Mouse (Mus musculus): Measurements from ENCODE around the gene Tor4a. TPM values are rescaled to one million over a fixed set of nuclear protein-coding genes. Genes with fewer than 3 reads are reported as not detected.

The Tor4a gene
- polyA plus RNA-seq, 1 experiment from 2014 or later: 1.1 TPM

GRCm38 (mm10) chr2:25180478-25180903 lies 16.2 kb downstream of the Tor4a start, which contains the start of gene Nrarp:
Gene Nrarp, plus strand, starts transcription at chr2:25180758.
- H3K4me1 ChIP-seq (ENCODE audit: control insufficient read depth, insufficient read depth, low read length): peaks cover 70% of the 10 kb centered on the region

GRCm38 (mm10) chr2:25179566-25180217 lies 17.0 kb downstream of the Tor4a start:
- Histone ChIP-seq H3K9ac (replicated peaks; ENCODE audit: low read length) (peak overlapping the region; percentile 46; the same call in 1 of the 2 replicates), H3K4me1 (ENCODE audit: control insufficient read depth, insufficient read depth, low read length) (peaks cover 64% of the 10 kb centered on the region), H3K4me2 (ENCODE audit: low read length) (peak overlapping the region; percentile 80), H3K27me3 (ENCODE audit: control insufficient read depth, insufficient read depth, low read length) (no peaks in the 10 kb centered on the region), H3K9me3 (ENCODE audit: control insufficient read depth, low read length) (no peaks in the 10 kb centered on the region), H3K4me3 (replicated peaks; ENCODE audit: low read depth, low read length) (peak overlapping the region; percentile 72), H3K36me3 (ENCODE audit: control insufficient read depth, insufficient read depth, low read length) (no peaks in the 10 kb centered on the region), H3K27ac (replicated peaks; ENCODE audit: low read depth, low read length) (peak overlapping the region; percentile 55)
- ATAC-seq (ENCODE audit: low FRiP score, low TSS enrichment) (no peak), DNase-seq (no peak)
- WGBS: 31% methylated on average over 15 of the region's 15 CpGs

More at GRCm38 (mm10) chr2:25180478-25180903, 16.2 kb downstream of the Tor4a start, which contains the start of gene Nrarp:
- DNase-seq (peak; percentile 96), ATAC-seq (ENCODE audit: low FRiP score, low TSS enrichment) (peak; percentile 90)
- Histone ChIP-seq H3K9me3 (ENCODE audit: control insufficient read depth, low read length) (no peaks in the 10 kb centered on the region), H3K4me2 (ENCODE audit: low read length) (peak within 1 kb of the TSS; percentile 80), H3K4me3 (replicated peaks; ENCODE audit: low read depth, low read length) (peak within 1 kb of the TSS; percentile 72), H3K36me3 (ENCODE audit: control insufficient read depth, insufficient read depth, low read length) (no peaks in the 10 kb centered on the region), H3K9ac (replicated peaks; ENCODE audit: low read length) (peak within 1 kb of the TSS; percentile 60), H3K27ac (replicated peaks; ENCODE audit: low read depth, low read length) (peak within 1 kb of the TSS; percentile 83), H3K27me3 (ENCODE audit: control insufficient read depth, insufficient read depth, low read length) (no peaks in the 10 kb centered on the region)
- WGBS: 0% methylated on average over 35 of the region's 35 CpGs

GRCm38 (mm10) chr2:25178285-25178972 lies 18.3 kb downstream of the Tor4a start:
- Histone ChIP-seq H3K27ac (replicated peaks; ENCODE audit: low read depth, low read length) (peak overlapping the region; percentile 77), H3K9ac (replicated peaks; ENCODE audit: low read length) (0 out of 2 replicates have a peak overlapping the region, but pooled peaks have one; percentile 23), H3K4me2 (ENCODE audit: low read length) (peak overlapping the region; percentile 43), H3K9me3 (ENCODE audit: control insufficient read depth, low read length) (no peaks in the 10 kb centered on the region), H3K4me3 (replicated peaks; ENCODE audit: low read depth, low read length) (no peak overlapping the region), H3K27me3 (ENCODE audit: control insufficient read depth, insufficient read depth, low read length) (no peaks in the 10 kb centered on the region), H3K36me3 (ENCODE audit: control insufficient read depth, insufficient read depth, low read length) (no peaks in the 10 kb centered on the region), H3K4me1 (ENCODE audit: control insufficient read depth, insufficient read depth, low read length) (peaks cover 56% of the 10 kb centered on the region)
- 12% methylated on average over 10 of the region's 10 CpGs for WGBS
- ATAC-seq (ENCODE audit: low FRiP score, low TSS enrichment): no peak
- peak; percentile 59 for DNase-seq

DNA sequence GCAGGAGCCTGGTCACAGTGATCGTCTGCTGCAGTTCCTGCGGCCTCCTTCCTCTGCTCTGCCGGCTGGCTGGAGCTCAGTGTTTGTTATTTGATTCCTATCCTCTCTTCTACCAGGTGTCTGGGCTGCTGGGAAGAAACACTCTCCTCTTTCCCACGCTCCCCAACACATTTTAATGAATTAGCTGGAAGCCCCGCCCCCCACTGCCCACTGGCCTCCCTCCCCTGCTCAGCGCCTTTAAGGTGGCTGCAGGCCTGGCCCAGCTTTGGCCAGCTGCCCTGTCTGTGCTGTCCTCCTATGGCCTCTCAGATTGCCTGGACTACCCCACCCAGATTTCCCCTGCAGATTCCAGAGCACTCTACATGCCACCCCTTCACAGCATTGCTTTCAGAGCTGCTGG lies 19.0 kb downstream of the Tor4a start:
- Histone ChIP-seq H3K36me3 (ENCODE audit: control insufficient read depth, insufficient read depth, low read length) (no peaks in the 10 kb centered on the region), H3K9me3 (ENCODE audit: control insufficient read depth, low read length) (no peaks in the 10 kb centered on the region), H3K27me3 (ENCODE audit: control insufficient read depth, insufficient read depth, low read length) (no peaks in the 10 kb centered on the region), H3K27ac (replicated peaks; ENCODE audit: low read depth, low read length) (peak overlapping the region; percentile 77), H3K4me1 (ENCODE audit: control insufficient read depth, insufficient read depth, low read length) (peaks cover 51% of the 10 kb centered on the region), H3K9ac (replicated peaks; ENCODE audit: low read length) (peak overlapping the region; percentile 23; the same call in 1 of the 2 replicates), H3K4me2 (ENCODE audit: low read length) (peak overlapping the region; percentile 43), H3K4me3 (replicated peaks; ENCODE audit: low read depth, low read length) (no peak overlapping the region)
- ATAC-seq (ENCODE audit: low FRiP score, low TSS enrichment) (peak; percentile 27; the same call in 1 of the 2 replicates), DNase-seq (peak; percentile 79)
- WGBS: 0% methylated on average over 6 of the region's 6 CpGs

DNA sequence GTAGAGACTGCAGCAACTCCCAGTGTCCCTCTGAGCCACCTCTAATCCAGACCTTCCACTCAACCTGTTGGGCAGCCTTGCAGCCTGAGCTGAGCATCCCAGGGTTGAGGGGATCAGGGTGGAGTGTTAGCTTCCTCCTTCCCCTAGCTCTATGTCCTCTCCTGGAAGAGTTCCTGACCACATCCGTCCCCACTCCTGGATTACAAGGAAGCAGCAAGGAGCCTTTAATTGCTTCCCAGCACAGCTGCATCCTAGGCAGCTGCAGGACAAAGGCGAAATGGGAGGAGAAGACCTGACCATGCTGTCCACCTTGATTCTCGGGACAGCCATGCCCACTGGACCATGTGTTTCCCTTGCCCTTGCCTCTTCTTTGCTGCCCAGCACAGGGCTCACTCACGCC lies 19.6 kb downstream of the Tor4a start:
- Histone ChIP-seq H3K4me1 (ENCODE audit: control insufficient read depth, insufficient read depth, low read length) (peaks cover 47% of the 10 kb centered on the region), H3K4me2 (ENCODE audit: low read length) (peak overlapping the region; percentile 43), H3K9ac (replicated peaks; ENCODE audit: low read length) (0 out of 2 replicates have a peak overlapping the region, but pooled peaks have one; percentile 23), H3K27me3 (ENCODE audit: control insufficient read depth, insufficient read depth, low read length) (no peaks in the 10 kb centered on the region), H3K27ac (replicated peaks; ENCODE audit: low read depth, low read length) (peak overlapping the region; percentile 77), H3K4me3 (replicated peaks; ENCODE audit: low read depth, low read length) (no peak overlapping the region), H3K9me3 (ENCODE audit: control insufficient read depth, low read length) (no peaks in the 10 kb centered on the region), H3K36me3 (ENCODE audit: control insufficient read depth, insufficient read depth, low read length) (no peaks in the 10 kb centered on the region)
- no peak for ATAC-seq (ENCODE audit: low FRiP score, low TSS enrichment)
- whole genome bisulfite sequencing: 27% methylated on average over 4 of the region's 4 CpGs
- no peak for DNase-seq

- WGBS: 73% methylated on average over 6 of the region's 6 CpGs
- peak overlapping the region; percentile 77; the same call in 1 of the 2 replicates for H3K27ac ChIP-seq (replicated peaks; ENCODE audit: low read depth, low read length)
- H3K4me3 ChIP-seq (replicated peaks; ENCODE audit: low read depth, low read length): no peak overlapping the region
- ATAC-seq (ENCODE audit: low FRiP score, low TSS enrichment) (no peak), DNase-seq (no peak)
- peak overlapping the region; percentile 43 for H3K4me2 ChIP-seq (ENCODE audit: low read length)
- 0 out of 2 replicates have a peak overlapping the region, but pooled peaks have one; percentile 2 for H3K9ac ChIP-seq (replicated peaks; ENCODE audit: low read length)
- H3K36me3 ChIP-seq (ENCODE audit: control insufficient read depth, insufficient read depth, low read length): no peaks in the 10 kb centered on the region
- H3K4me1 ChIP-seq (ENCODE audit: control insufficient read depth, insufficient read depth, low read length): peaks cover 46% of the 10 kb centered on the region
- H3K9me3 ChIP-seq (ENCODE audit: control insufficient read depth, low read length): no peaks in the 10 kb centered on the region
- no peaks in the 10 kb centered on the region for H3K27me3 ChIP-seq (ENCODE audit: control insufficient read depth, insufficient read depth, low read length)
Measured at GRCm38 (mm10) chr2:25176573-25176972, 20.1 kb downstream of the Tor4a start.

- Histone ChIP-seq H3K9me3 (ENCODE audit: control insufficient read depth, low read length) (no peaks in the 10 kb centered on the region), H3K27me3 (ENCODE audit: control insufficient read depth, insufficient read depth, low read length) (no peaks in the 10 kb centered on the region), H3K4me1 (ENCODE audit: control insufficient read depth, insufficient read depth, low read length) (peaks cover 46% of the 10 kb centered on the region), H3K4me3 (replicated peaks; ENCODE audit: low read depth, low read length) (no peak overlapping the region), H3K27ac (replicated peaks; ENCODE audit: low read depth, low read length) (no peak overlapping the region), H3K36me3 (ENCODE audit: control insufficient read depth, insufficient read depth, low read length) (no peaks in the 10 kb centered on the region), H3K9ac (replicated peaks; ENCODE audit: low read length) (no peak overlapping the region), H3K4me2 (ENCODE audit: low read length) (no peak overlapping the region)
- no peak for ATAC-seq (ENCODE audit: low FRiP score, low TSS enrichment)
- DNase-seq: no peak
- WGBS: 79% methylated on average over 4 of the region's 4 CpGs
Measured at GRCm38 (mm10) chr2:25175690-25176078, 21.0 kb downstream of the Tor4a start.

DNA sequence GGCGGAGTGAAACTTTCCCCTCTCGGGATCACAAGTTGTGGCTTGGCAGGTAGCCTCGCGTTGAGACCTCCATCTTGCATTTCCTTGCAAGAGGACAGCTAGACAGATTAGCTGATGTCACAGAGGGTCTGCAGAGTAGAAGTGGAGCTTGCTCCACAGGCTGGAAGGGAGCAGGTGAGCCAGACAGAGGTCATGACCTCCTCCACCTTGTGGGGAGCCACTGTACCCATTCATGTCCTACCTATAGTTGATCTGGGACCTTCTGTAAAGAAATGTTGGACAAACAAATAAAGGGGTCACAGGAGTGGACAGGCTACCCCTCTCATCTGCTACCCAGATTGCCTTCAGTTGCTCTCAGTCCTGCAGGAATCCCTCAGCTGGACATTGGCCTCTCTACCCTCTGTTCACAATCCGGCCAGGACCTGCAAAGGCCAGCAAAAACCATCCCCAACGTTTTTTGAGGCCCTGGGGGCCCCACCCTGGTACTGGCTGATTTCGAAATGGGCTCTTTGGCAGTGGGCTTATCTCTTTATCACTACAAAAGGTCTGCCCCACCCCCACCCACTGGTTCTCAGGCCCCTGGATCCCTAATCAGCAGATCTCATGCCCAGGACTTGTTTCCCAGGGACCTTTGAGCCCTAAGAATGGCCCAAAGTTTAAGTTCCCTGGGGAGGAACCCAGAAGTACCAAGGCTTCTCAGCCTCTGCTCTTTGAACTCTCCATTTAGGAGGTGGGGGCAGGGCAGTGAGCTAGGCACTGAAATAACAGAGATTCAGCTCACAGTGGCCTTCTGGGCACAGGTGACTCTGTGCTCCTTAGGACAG lies 21.6 kb downstream of the Tor4a start:
- no peak overlapping the region for H3K4me3 ChIP-seq (replicated peaks; ENCODE audit: low read depth, low read length)
- 56% methylated on average over 7 of the region's 7 CpGs for WGBS
- peaks cover 45% of the 10 kb centered on the region for H3K4me1 ChIP-seq (ENCODE audit: control insufficient read depth, insufficient read depth, low read length)

More for the DNA sequence above, 21.6 kb downstream of the Tor4a start:
- Histone ChIP-seq H3K36me3 (ENCODE audit: control insufficient read depth, insufficient read depth, low read length) (no peaks in the 10 kb centered on the region), H3K9me3 (ENCODE audit: control insufficient read depth, low read length) (no peaks in the 10 kb centered on the region), H3K27me3 (ENCODE audit: control insufficient read depth, insufficient read depth, low read length) (no peaks in the 10 kb centered on the region), H3K4me2 (ENCODE audit: low read length) (no peak overlapping the region), H3K9ac (replicated peaks; ENCODE audit: low read length) (no peak overlapping the region), H3K27ac (replicated peaks; ENCODE audit: low read depth, low read length) (no peak overlapping the region)
- DNase-seq (no peak), ATAC-seq (ENCODE audit: low FRiP score, low TSS enrichment) (no peak)

All from midbrain, embryonic 14.5 days (tissue).